Mouse (Mus musculus): ENCODE results near the gene Hhatl.

- TF ChIP-seq EP300 (IDR thresholded peaks at IDR 0.05; ENCODE audit: low read depth) (no peak), CTCF (IDR thresholded peaks at IDR 0.05; ENCODE audit: low read depth) (no peak)
These were observed 34.0 kb upstream of the Hhatl start for GRCm38 (mm10) chr9:121826356-121826755.
